Mouse (Mus musculus) liver, adult 2 months (tissue): Measurements from ENCODE around the gene Sit1.

Experiments
- CTCF ChIP-seq: fragments of 200-500 bp; IDR thresholded peaks from 2 replicates; pipeline ENCODE4 v1.5.1; 2011; ENCODE audit warnings: low read depth, low read length, control low read depth
- POLR2A ChIP-seq: fragments of 200-500 bp; IDR thresholded peaks from 2 replicates; pipeline ENCODE4 v1.6.1; 2011; ENCODE audit warnings: low read length, control low read depth; ENCODE audit not compliant: insufficient read depth; ENCODE audit errors: extremely low read depth

DNA sequence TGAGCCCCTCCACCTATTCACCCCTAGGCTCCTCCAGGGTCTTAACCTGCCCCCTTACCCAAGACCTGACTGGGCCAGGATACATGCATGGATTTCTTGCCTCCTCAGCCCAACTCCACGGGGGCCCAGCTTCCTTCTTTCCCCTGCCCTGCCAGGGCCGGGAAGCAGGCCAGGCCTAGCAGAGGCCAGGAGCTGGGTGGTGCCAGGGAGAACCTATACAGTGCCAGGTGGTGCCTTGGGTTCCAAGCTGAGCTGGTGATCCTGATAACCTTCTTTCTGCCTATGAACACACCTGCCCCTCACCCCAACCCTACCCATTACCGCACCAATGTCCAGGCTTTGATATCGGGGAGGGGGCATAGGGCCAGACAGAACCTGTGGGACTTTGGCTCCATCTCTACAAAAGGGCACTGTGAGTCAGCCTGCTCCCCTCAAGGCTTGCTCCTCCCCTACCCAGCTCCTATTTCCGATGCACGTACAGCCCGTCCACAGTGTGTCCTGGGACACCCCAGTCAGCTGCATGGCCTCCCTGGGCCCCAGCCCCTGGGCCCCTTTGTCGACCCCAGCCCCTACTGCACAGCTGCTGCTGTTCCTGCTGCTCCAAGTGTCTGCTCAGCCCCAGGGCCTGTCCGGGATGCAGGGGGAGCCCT is 23.1 kb upstream of the Sit1 start, which contains the start of gene Car9:
- TF ChIP-seq POLR2A (no peak), CTCF (no peak)
